Mouse (Mus musculus) liver, adult 2 months (tissue): Measurements from ENCODE around the gene Cryz.

Experiments
- CTCF ChIP-seq: fragments of 200-500 bp; IDR thresholded peaks from 2 replicates; pipeline ENCODE4 v1.5.1; 2011; ENCODE audit warnings: low read depth, low read length, control low read depth
- POLR2A ChIP-seq: fragments of 200-500 bp; IDR thresholded peaks from 2 replicates; pipeline ENCODE4 v1.6.1; 2011; ENCODE audit warnings: low read length, control low read depth; ENCODE audit not compliant: insufficient read depth; ENCODE audit errors: extremely low read depth

DNA sequence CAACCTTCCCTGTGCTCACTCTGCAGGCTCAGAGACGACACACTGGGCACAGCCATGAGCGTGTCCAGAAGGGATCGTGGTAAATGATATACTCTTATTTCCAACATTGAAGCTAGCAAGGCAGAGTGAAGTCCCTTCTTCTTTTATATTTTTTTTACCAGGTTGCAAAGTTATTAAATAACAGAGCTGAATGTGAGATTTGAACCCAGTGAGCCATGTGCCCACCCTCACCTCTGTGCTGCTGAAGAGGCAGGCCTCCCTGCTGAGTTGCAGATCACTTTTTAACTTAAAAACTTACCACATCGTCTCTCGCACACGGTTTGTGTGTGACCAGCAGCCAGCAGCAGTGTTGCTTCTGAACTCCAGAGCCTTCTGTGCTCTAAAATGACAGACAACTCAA, 2.4 kb upstream of the Cryz start:
- TF ChIP-seq CTCF = no peak
- no peak for TF ChIP-seq POLR2A
